Mouse (Mus musculus) central nervous system, embryonic 18 days (tissue): ENCODE results near the gene Lgalsl. TPM values are rescaled to one million over a fixed set of nuclear protein-coding genes. Genes with fewer than 3 reads are reported as not detected.

ENCODE experiments used
- polyA plus RNA-seq: library from polyadenylated mRNA; depleted of rRNA; stranded (reverse); fragments of >200 nt; gene quantifications from 2 replicates; pipeline ENCODE4 v1.2.3, GENCODE M21; 2012; rRNA removed

Gene Lgalsl
- 50.9 and 52.6 TPM in 2 replicates for polyA plus RNA-seq

DNA sequence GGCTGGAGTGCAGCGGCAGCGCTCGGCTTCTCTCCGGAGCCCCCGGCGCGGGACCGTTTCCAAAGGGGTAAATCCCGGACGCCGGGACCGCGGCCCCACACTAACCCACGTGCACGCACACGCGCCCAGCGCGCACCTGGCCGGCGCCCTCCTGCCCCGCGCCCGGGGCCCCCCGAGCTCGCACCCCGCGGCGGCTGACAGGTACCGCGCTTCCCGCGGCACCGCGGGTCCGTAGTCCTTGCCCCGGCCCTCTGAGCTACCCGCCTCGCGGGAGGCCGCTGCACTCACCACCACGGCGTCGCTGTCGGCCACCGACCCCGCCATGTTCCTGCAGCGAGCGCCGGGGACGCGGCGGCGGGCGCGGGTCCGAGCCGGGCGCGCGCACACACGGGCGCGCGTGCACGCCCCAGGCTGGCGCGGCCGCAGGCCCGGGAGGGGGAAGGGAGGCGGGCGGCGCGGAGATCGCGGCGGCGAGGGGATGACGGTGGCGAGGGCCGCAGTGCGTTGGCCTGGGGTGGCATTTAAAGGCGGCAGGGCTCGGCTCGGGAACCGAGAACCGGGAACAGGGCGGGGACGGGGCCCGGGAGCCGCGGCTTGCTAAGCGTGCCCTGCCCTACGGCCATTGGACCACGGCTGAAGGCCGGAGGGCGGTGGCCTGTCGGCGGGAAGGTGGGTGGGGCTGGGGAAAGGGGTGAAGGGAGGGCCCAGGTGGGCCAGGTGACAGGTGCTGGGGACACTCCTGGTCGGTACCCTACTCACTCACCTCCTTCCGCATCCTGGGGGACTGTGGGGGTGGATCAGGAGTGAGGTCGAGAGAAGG lies at the start of gene Lgalsl:
Gene Lgalsl, minus strand, starts transcription at position 371 of the 820 bp plus-strand sequence.

Other genes starting within 250 kb of the Lgalsl start
- 62.7 and 67.5 TPM in 2 replicates for gene Aftph, start 89.5 kb downstream of the Lgalsl start, polyA plus RNA-seq